Mouse (Mus musculus) mouse trophoblast stem cell (cell line): ENCODE data around the gene Cacna1a.

ENCODE experiments used
- in situ Hi-C, 2 experiments: fragments of 300-500 bp; cut with MseI, MboI; formaldehyde crosslinking; loops; 2 replicates in 1 of 2; 3 replicates in 1 of 2; pipeline ENCODE4 v1.15.1; 2025

Cacna1a gene

GRCm38 (mm10) chr8:84471271-84471995 is 83.2 kb downstream of the Cacna1a start:
- in situ Hi-C loops: no loop called here

- in situ Hi-C loops: no loop called here
These were observed 86.2 kb downstream of the Cacna1a start for GRCm38 (mm10) chr8:84474456-84474855.

- in situ Hi-C loops: no loop called here
These were observed 89.1 kb downstream of the Cacna1a start for GRCm38 (mm10) chr8:84477341-84477740.

- in situ Hi-C loops: no loop called here
These were observed 94.8 kb downstream of the Cacna1a start for GRCm38 (mm10) chr8:84483004-84483403.

- in situ Hi-C loops: no loop called here
These were observed 97.1 kb downstream of the Cacna1a start for GRCm38 (mm10) chr8:84485366-84485765.

- in situ Hi-C loops: no loop called here
These were observed 97.6 kb downstream of the Cacna1a start for GRCm38 (mm10) chr8:84485864-84486263.

- in situ Hi-C loops: no loop called here
These were observed 101.0 kb downstream of the Cacna1a start for GRCm38 (mm10) chr8:84489223-84489622.

- in situ Hi-C loops: no loop called here
These were observed 106.4 kb downstream of the Cacna1a start for GRCm38 (mm10) chr8:84494541-84495084.

- in situ Hi-C loops: no loop called here
These were observed 112.9 kb downstream of the Cacna1a start for GRCm38 (mm10) chr8:84501181-84501580.

- in situ Hi-C loops: no loop called here
These were observed 113.5 kb downstream of the Cacna1a start for GRCm38 (mm10) chr8:84501671-84502308.

GRCm38 (mm10) chr8:84502638-84503037 is 114.4 kb downstream of the Cacna1a start:
- in situ Hi-C loops: no loop called here

- in situ Hi-C loops: no loop called here
These were observed 119.0 kb downstream of the Cacna1a start for GRCm38 (mm10) chr8:84507220-84507619.

GRCm38 (mm10) chr8:84509764-84510163 is 121.5 kb downstream of the Cacna1a start:
- in situ Hi-C loops: loop anchor here in 1 of 2 experiments (10.0 kb wide), 1 partner anchor 145 kb away; no protein-coding TSS in a partner anchor

GRCm38 (mm10) chr8:84511621-84512020 is 123.4 kb downstream of the Cacna1a start:
- in situ Hi-C loops: loop anchor here in 1 of 2 experiments (10.0 kb wide), 1 partner anchor 147 kb away; no protein-coding TSS in a partner anchor

- in situ Hi-C loops: loop anchor here in 1 of 2 experiments (10.0 kb wide), 1 partner anchor 149 kb away; no protein-coding TSS in a partner anchor
These were observed 125.5 kb downstream of the Cacna1a start for GRCm38 (mm10) chr8:84513765-84514164.

- in situ Hi-C loops: loop anchor here (5.0 to 10.0 kb wide), 2 partner anchors 153 to 156 kb away; no protein-coding TSS in a partner anchor
These were observed 129.9 kb downstream of the Cacna1a start for GRCm38 (mm10) chr8:84518180-84518579.

GRCm38 (mm10) chr8:84518720-84519119 is 130.5 kb downstream of the Cacna1a start:
- in situ Hi-C loops: loop anchor here (5.0 to 10.0 kb wide), 2 partner anchors 154 to 156 kb away; no protein-coding TSS in a partner anchor

GRCm38 (mm10) chr8:84519767-84520626 is 131.8 kb downstream of the Cacna1a start:
- in situ Hi-C loops: loop anchor here (5.0 to 10.0 kb wide), 2 partner anchors 155 to 158 kb away; no protein-coding TSS in a partner anchor

- in situ Hi-C loops: no loop called here
These were observed 132.8 kb downstream of the Cacna1a start for GRCm38 (mm10) chr8:84520999-84521398.

- in situ Hi-C loops: no loop called here
These were observed 139.8 kb downstream of the Cacna1a start for GRCm38 (mm10) chr8:84528036-84528435.

- in situ Hi-C loops: no loop called here
These were observed 141.3 kb downstream of the Cacna1a start for GRCm38 (mm10) chr8:84529548-84529947.
